Mouse (Mus musculus): ENCODE data around the gene Ddx51. TPM values are rescaled to one million over a fixed set of nuclear protein-coding genes. Genes with fewer than 3 reads are reported as not detected.
A peak's percentile ranks its signal among the peaks of the same experiment; 100 is the strongest.

The Ddx51 gene
- polyA plus RNA-seq, 1 experiment from 2014 or later, result 36.8 TPM

GRCm38 (mm10) chr5:110610484-110610883 lies 42.8 kb upstream of the Ddx51 start:
- ATAC-seq (ENCODE audit: insufficient number of reproducible peaks, low FRiP score, low TSS enrichment, low read depth), result no peak
- no peak overlapping the region for H3K9ac ChIP-seq (ENCODE audit: low read length)
- no peak overlapping the region for H3K27ac ChIP-seq (replicated peaks; ENCODE audit: low read depth, low read length)
- H3K4me2 ChIP-seq (ENCODE audit: low read depth, severe bottlenecking), result no peak overlapping the region
- no peaks in the 10 kb centered on the region for H3K36me3 ChIP-seq (ENCODE audit: control insufficient read depth, insufficient read depth, low read length)
- H3K4me1 ChIP-seq (ENCODE audit: control insufficient read depth, insufficient read depth, low read length), result 0 out of 2 replicates have a peak, but pooled peaks cover 9% of the 10 kb centered on the region
- H3K9me3 ChIP-seq (ENCODE audit: control insufficient read depth, low read length), result no peaks in the 10 kb centered on the region
- 83% methylated on average over 7 of the region's 7 CpGs for WGBS
- H3K27me3 ChIP-seq (ENCODE audit: control insufficient read depth, insufficient read depth, low read length), result no peaks in the 10 kb centered on the region
- no peak overlapping the region for H3K4me3 ChIP-seq (ENCODE audit: low read depth, low read length)
- DNase-seq (ENCODE audit: low spot score), result no peak

DNA sequence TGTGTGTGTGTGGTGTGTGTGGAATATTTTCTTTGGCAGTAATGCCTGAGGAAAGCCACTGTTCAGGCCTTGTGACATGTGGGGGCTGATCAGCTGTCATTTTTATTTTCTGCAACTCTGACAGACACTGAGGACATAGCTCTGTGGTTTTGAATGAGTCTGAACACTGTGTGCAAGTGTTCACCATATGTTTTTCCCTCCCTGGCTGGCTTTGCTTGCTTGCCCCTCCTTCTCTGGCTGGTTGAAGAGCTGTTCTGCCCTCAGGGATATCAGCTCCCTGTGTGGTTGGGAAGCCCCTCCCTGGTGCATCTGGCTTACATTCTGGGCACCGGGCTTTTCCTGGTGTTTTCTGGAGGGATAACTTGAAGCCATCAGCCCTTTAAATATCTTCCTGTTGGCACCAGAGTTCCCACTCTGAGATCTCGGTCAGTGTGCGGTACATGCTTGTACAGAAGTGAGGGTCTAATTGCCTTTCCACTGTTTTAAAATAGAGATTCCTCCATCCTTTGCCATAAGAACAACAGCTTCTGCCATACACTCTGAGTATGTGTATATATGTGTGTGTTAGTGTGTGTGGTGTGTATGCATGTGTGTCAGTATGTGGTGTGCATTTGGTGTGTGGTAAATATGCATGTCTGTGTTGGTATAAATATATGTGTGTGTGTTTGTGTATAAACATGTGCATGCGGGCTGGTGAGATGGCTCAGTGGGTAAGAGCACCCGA lies 41.7 kb upstream of the Ddx51 start:
- 0 out of 2 replicates have a peak, but pooled peaks cover 9% of the 10 kb centered on the region for H3K4me1 ChIP-seq (ENCODE audit: control insufficient read depth, insufficient read depth, low read length)
- no peak overlapping the region for H3K4me3 ChIP-seq (ENCODE audit: low read depth, low read length)
- no peaks in the 10 kb centered on the region for H3K36me3 ChIP-seq (ENCODE audit: control insufficient read depth, insufficient read depth, low read length)
- WGBS, result 44% methylated on average over 5 of the region's 5 CpGs
- ATAC-seq (ENCODE audit: insufficient number of reproducible peaks, low FRiP score, low TSS enrichment, low read depth) (peak; percentile 42; the same call in 1 of the 2 replicates), DNase-seq (ENCODE audit: low spot score) (peak; percentile 42)
- H3K4me2 ChIP-seq (ENCODE audit: low read depth, severe bottlenecking), result no peak overlapping the region
- H3K9ac ChIP-seq (ENCODE audit: low read length), result no peak overlapping the region
- no peak overlapping the region for H3K27ac ChIP-seq (replicated peaks; ENCODE audit: low read depth, low read length)
- H3K9me3 ChIP-seq (ENCODE audit: control insufficient read depth, low read length), result no peaks in the 10 kb centered on the region
- H3K27me3 ChIP-seq (ENCODE audit: control insufficient read depth, insufficient read depth, low read length), result no peaks in the 10 kb centered on the region

GRCm38 (mm10) chr5:110619226-110619625 lies 34.0 kb upstream of the Ddx51 start:
- ATAC-seq (ENCODE audit: insufficient number of reproducible peaks, low FRiP score, low TSS enrichment, low read depth) (no peak), DNase-seq (ENCODE audit: low spot score) (no peak)
- Histone ChIP-seq H3K4me2 (ENCODE audit: low read depth, severe bottlenecking) (no peak overlapping the region), H3K27me3 (ENCODE audit: control insufficient read depth, insufficient read depth, low read length) (no peaks in the 10 kb centered on the region), H3K36me3 (ENCODE audit: control insufficient read depth, insufficient read depth, low read length) (no peaks in the 10 kb centered on the region), H3K9me3 (ENCODE audit: control insufficient read depth, low read length) (no peaks in the 10 kb centered on the region), H3K27ac (replicated peaks; ENCODE audit: low read depth, low read length) (no peak overlapping the region), H3K4me3 (ENCODE audit: low read depth, low read length) (no peak overlapping the region), H3K9ac (ENCODE audit: low read length) (no peak overlapping the region), H3K4me1 (ENCODE audit: control insufficient read depth, insufficient read depth, low read length) (no peaks in the 10 kb centered on the region)
- 84% methylated on average over 6 of the region's 6 CpGs for WGBS

GRCm38 (mm10) chr5:110624319-110624718 lies 28.9 kb upstream of the Ddx51 start:
- Histone ChIP-seq H3K36me3 (ENCODE audit: control insufficient read depth, insufficient read depth, low read length) (no peaks in the 10 kb centered on the region), H3K4me2 (ENCODE audit: low read depth, severe bottlenecking) (no peak overlapping the region), H3K4me1 (ENCODE audit: control insufficient read depth, insufficient read depth, low read length) (no peaks in the 10 kb centered on the region; the same call in 1 of the 2 replicates), H3K4me3 (ENCODE audit: low read depth, low read length) (no peak overlapping the region), H3K9me3 (ENCODE audit: control insufficient read depth, low read length) (no peaks in the 10 kb centered on the region), H3K27me3 (ENCODE audit: control insufficient read depth, insufficient read depth, low read length) (no peaks in the 10 kb centered on the region), H3K27ac (replicated peaks; ENCODE audit: low read depth, low read length) (no peak overlapping the region), H3K9ac (ENCODE audit: low read length) (no peak overlapping the region)
- WGBS, result 83% methylated on average over 2 of the region's 2 CpGs
- no peak for ATAC-seq (ENCODE audit: insufficient number of reproducible peaks, low FRiP score, low TSS enrichment, low read depth)
- DNase-seq (ENCODE audit: low spot score), result no peak

GRCm38 (mm10) chr5:110627351-110627750 lies 25.9 kb upstream of the Ddx51 start:
- H3K4me1 ChIP-seq (ENCODE audit: control insufficient read depth, insufficient read depth, low read length), result no peaks in the 10 kb centered on the region; the same call in 1 of the 2 replicates
- H3K9ac ChIP-seq (ENCODE audit: low read length), result no peak overlapping the region
- H3K27ac ChIP-seq (replicated peaks; ENCODE audit: low read depth, low read length), result no peak overlapping the region
- no peak overlapping the region for H3K4me3 ChIP-seq (ENCODE audit: low read depth, low read length)
- 55% methylated on average over 10 of the region's 10 CpGs for WGBS
- no peak overlapping the region for H3K4me2 ChIP-seq (ENCODE audit: low read depth, severe bottlenecking)
- DNase-seq (ENCODE audit: low spot score), result no peak
- no peak for ATAC-seq (ENCODE audit: insufficient number of reproducible peaks, low FRiP score, low TSS enrichment, low read depth)
- H3K27me3 ChIP-seq (ENCODE audit: control insufficient read depth, insufficient read depth, low read length), result no peaks in the 10 kb centered on the region
- H3K36me3 ChIP-seq (ENCODE audit: control insufficient read depth, insufficient read depth, low read length), result no peaks in the 10 kb centered on the region
- no peaks in the 10 kb centered on the region for H3K9me3 ChIP-seq (ENCODE audit: control insufficient read depth, low read length)

GRCm38 (mm10) chr5:110628156-110628555 lies 25.1 kb upstream of the Ddx51 start:
- Histone ChIP-seq H3K4me1 (ENCODE audit: control insufficient read depth, insufficient read depth, low read length) (no peaks in the 10 kb centered on the region; the same call in 1 of the 2 replicates), H3K36me3 (ENCODE audit: control insufficient read depth, insufficient read depth, low read length) (no peaks in the 10 kb centered on the region), H3K4me3 (ENCODE audit: low read depth, low read length) (no peak overlapping the region), H3K9ac (ENCODE audit: low read length) (no peak overlapping the region), H3K4me2 (ENCODE audit: low read depth, severe bottlenecking) (peak overlapping the region; percentile 22; the same call in 1 of the 2 replicates), H3K27ac (replicated peaks; ENCODE audit: low read depth, low read length) (no peak overlapping the region), H3K9me3 (ENCODE audit: control insufficient read depth, low read length) (no peaks in the 10 kb centered on the region), H3K27me3 (ENCODE audit: control insufficient read depth, insufficient read depth, low read length) (no peaks in the 10 kb centered on the region)
- ATAC-seq (ENCODE audit: insufficient number of reproducible peaks, low FRiP score, low TSS enrichment, low read depth) (no peak), DNase-seq (ENCODE audit: low spot score) (no peak)
- 15% methylated on average over 19 of the region's 19 CpGs for WGBS

DNA sequence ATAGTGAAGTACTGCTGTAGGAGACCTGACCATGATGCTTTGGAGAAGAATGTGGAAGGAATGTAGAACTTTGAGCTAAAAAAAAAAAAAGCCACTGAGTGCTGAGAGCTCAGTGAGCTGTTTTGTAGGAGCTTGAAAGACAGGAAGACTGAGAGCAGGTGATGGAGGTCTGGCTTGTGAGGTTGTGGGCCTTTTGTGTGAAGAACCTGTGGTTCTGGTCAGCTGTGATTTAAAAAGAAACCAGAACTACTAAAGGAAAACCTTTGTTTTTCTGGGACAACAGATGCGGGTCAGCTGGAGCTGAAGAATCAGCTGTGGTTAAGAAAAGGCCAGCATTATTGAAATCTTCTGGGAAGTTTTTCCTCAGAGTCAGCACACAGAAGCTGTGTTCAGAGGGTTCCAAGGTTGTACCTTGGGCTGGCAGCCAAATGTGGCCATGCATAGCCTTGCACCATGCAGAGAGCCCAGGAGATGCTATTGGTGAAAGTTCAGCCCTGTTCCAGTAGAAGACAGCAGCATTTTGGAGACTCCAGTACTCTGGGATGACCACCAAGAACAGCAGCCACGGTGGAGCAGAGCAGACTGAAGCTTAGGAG lies 23.6 kb upstream of the Ddx51 start:
- no peaks in the 10 kb centered on the region; the same call in 1 of the 2 replicates for H3K4me1 ChIP-seq (ENCODE audit: control insufficient read depth, insufficient read depth, low read length)
- H3K27ac ChIP-seq (replicated peaks; ENCODE audit: low read depth, low read length), result no peak overlapping the region
- no peak for DNase-seq (ENCODE audit: low spot score)
- no peak overlapping the region for H3K4me3 ChIP-seq (ENCODE audit: low read depth, low read length)
- H3K27me3 ChIP-seq (ENCODE audit: control insufficient read depth, insufficient read depth, low read length), result no peaks in the 10 kb centered on the region
- WGBS, result 84% methylated on average over 2 of the region's 2 CpGs
- ATAC-seq (ENCODE audit: insufficient number of reproducible peaks, low FRiP score, low TSS enrichment, low read depth), result no peak
- no peaks in the 10 kb centered on the region for H3K9me3 ChIP-seq (ENCODE audit: control insufficient read depth, low read length)
- H3K4me2 ChIP-seq (ENCODE audit: low read depth, severe bottlenecking), result no peak overlapping the region
- no peak overlapping the region for H3K9ac ChIP-seq (ENCODE audit: low read length)
- H3K36me3 ChIP-seq (ENCODE audit: control insufficient read depth, insufficient read depth, low read length), result no peaks in the 10 kb centered on the region

DNA sequence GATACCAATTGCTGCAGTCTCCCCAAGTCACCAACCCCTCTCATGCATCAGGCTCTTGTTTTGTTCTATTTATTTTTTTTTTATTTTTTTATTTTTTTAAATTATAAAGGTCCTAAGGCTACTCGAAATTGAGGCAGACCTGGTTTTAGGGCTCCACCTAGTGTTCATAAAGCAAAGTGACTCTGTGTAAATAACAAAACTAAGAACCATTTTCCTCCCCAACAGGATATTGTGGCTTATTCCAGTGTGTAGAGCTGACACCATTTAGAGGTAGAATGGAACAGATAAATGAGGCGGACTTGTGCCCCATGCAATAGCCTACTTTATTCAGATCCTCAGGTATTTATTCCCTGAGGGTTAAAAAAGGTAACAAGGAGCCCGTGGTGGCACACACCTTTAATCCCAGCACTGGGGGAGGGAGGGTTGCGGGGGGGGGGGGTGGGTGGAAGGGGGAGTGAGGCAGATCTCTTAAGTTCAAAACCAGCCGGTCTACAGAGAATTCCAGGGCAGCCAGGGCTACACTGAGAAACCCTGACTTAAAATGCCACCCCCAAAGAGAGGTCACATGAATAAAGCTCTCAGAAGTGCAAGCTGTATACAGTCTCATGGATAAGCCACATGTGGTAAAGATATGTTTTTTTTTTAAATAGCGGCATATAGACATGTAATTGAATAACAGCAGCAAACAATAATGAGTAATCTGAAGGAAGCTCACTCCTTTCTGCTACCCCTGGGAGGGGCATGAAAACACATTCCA lies 17.1 kb upstream of the Ddx51 start:
- H3K9ac ChIP-seq (ENCODE audit: low read length), result no peak overlapping the region
- no peaks in the 10 kb centered on the region for H3K36me3 ChIP-seq (ENCODE audit: control insufficient read depth, insufficient read depth, low read length)
- DNase-seq (ENCODE audit: low spot score), result no peak
- no peak overlapping the region for H3K27ac ChIP-seq (replicated peaks; ENCODE audit: low read depth, low read length)
- ATAC-seq (ENCODE audit: insufficient number of reproducible peaks, low FRiP score, low TSS enrichment, low read depth), result no peak
- H3K4me1 ChIP-seq (ENCODE audit: control insufficient read depth, insufficient read depth, low read length), result no peaks in the 10 kb centered on the region
- no peak overlapping the region for H3K4me2 ChIP-seq (ENCODE audit: low read depth, severe bottlenecking)
- H3K27me3 ChIP-seq (ENCODE audit: control insufficient read depth, insufficient read depth, low read length), result no peaks in the 10 kb centered on the region
- H3K9me3 ChIP-seq (ENCODE audit: control insufficient read depth, low read length), result no peaks in the 10 kb centered on the region
- no peak overlapping the region for H3K4me3 ChIP-seq (ENCODE audit: low read depth, low read length)
- WGBS, result 42% methylated on average over 6 of the region's 6 CpGs

Measured in limb, embryonic 11.5 days (tissue).